Mouse (Mus musculus) duodenum, adult 2 months (tissue): ENCODE data around the gene Add2. TPM values are rescaled to one million over a fixed set of nuclear protein-coding genes. Genes with fewer than 3 reads are reported as not detected.

Experiments
- polyA plus RNA-seq: library from polyadenylated mRNA; depleted of rRNA; stranded (reverse); fragments of >200 nt; gene quantifications from 2 replicates; pipeline ENCODE4 v1.2.3, GENCODE M21; 2012; ENCODE audit warnings: low replicate concordance; rRNA removed

Gene Add2
- polyA plus RNA-seq = 0.07 and 1.6 TPM in 2 replicates

DNA sequence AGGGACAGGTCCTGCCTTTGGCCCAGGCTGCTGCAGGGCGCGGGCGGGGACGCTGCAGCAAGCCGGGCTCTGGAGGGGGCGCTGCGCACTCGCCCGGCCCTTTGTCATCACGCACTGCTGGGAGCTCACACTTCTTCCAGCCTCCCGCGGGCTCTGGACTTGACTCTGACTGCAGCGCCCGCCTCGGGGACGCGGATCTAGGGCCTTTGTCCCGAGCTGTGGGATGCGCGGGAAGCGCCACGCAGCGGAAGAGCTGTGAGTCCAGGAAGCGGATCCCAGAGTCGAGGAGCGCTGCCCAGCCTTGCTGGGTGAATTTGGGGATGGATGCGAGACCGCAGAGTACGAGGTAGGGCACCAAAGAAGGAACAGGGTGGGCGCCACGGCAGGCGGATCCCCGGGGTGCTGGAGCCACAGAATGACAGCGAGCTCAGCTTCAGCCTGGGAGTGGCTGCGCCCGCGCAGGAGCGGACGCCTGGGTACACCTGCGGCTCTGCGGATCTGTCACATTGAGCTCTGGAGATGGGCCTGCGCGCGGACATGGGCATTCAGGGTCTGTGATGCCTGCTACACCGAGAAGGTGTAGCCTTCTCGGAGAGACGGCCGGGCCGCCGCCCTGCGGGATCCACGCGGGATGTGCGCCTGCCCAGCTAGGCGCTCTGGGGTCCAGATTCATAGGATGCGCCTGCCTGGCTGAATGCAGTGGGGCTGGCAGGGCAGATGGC, at the start of gene Add2:
TSS of gene Add2 (plus strand) at position 81 of the 722 bp plus-strand sequence.

DNA sequence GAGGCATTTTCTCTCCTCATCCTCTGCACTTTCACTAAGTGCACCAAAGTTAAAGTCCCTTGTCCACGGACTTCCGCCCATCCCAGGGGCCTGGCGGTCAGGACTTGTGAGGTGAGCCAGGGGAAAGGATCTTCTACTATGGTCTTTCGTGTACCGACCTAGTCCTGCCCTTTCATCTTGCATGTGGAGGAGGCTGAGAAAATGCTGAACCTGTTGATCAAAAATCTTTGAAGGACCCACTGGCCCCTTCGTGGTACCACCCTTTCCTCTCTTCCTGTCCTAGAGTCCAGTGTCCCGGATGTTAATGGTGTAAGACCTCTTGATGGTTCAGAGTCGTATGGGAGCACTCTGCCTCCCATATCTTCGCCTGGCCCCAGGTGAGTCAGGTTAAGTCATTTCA, 12.6 kb upstream of the Add2 start, which contains the start of gene Figla:
TSS of gene Figla (plus strand) at position 301 of the 400 bp plus-strand sequence.

Other genes with a start within 250 kb of the Add2 start
- gene Nat8f6, start 207.7 kb upstream of the Add2 start, polyA plus RNA-seq = 4.2 and 4.8 TPM in 2 replicates
- gene Nat8f5, start 207.7 kb upstream of the Add2 start, polyA plus RNA-seq = 32.9 and 38.5 TPM in 2 replicates
- gene Nat8, start 196.6 kb upstream of the Add2 start, polyA plus RNA-seq = 81.1 and 118 TPM in 2 replicates
- gene Nat8f2, start 159.5 kb upstream of the Add2 start, polyA plus RNA-seq = 0.30 and 2.4 TPM in 2 replicates
- 15.3 and 31.8 TPM in 2 replicates for gene Nat8f4, start 123.8 kb upstream of the Add2 start, polyA plus RNA-seq
- 19.4 and 21.0 TPM in 2 replicates for gene Tprkb, start 116.8 kb upstream of the Add2 start, polyA plus RNA-seq
- gene Nat8f1, start 113.0 kb upstream of the Add2 start, polyA plus RNA-seq = 16.7 and 24.8 TPM in 2 replicates
- gene Dusp11, start 67.0 kb upstream of the Add2 start, polyA plus RNA-seq = 14.1 and 35.9 TPM in 2 replicates
- gene Figla, start 12.5 kb upstream of the Add2 start, polyA plus RNA-seq = not detected in 2 replicates
- gene Tgfa, start 166.5 kb downstream of the Add2 start, polyA plus RNA-seq = 8.8 and 9.8 TPM in 2 replicates